Mouse (Mus musculus) cerebellum, postnatal 14 days (tissue): ENCODE measurements at regions not wholly inside any gene's neighbourhood (a gene's known extent, or its start where the extent isn't known, plus 50 kb on each side); places are given as distances from the start of the nearest gene placed in this dataset.
A peak's percentile ranks its signal among the peaks of the same experiment; 100 is the strongest.

Experiments used
- DNase-seq, 2 experiments: peaks; one replicate each; pipeline ENCODE4 v3.0.0; 2021; ENCODE audit warnings: mixed read lengths in 2 of 2

DNA sequence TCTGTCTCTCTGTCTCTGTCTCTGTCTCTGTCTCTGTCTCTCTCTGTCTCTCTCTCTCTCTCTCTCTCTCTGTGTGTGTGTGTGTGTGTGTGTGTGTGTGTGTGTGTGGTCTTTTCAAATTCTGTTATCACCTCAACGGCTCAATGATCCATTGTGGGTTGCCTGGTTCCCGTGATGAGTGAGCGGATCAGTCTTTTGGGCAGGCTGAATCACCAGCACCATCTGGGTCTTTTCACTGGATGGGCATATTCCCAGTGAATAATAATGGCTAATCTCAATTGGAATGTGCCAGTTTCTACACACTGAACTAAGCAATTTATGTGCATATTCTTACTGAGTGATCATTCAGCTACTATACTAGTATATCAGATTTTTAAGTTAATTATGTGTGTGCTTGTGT, 216.4 kb downstream of the Lmx1a start:
- no peak for DNase-seq

DNA sequence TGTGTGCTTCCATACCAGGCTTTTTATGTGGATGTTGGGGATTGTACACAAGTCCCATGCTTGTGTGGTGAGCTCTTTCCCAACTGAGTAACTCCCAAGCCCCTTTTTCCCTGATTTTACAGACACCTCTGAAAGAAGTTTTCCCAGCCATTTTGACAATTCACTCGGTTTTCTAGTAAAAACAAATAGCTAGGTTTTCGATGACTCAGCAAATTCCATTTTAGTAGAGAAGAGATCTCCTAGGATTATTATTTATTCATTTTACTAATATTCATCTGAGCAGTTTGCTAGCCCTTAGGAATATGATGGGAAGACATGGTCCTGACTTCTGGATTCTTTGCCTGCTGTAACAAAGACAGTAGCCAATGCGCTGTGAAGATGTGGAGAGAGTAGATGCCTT, 223.0 kb downstream of the Lmx1a start:
- DNase-seq: no peak

DNA sequence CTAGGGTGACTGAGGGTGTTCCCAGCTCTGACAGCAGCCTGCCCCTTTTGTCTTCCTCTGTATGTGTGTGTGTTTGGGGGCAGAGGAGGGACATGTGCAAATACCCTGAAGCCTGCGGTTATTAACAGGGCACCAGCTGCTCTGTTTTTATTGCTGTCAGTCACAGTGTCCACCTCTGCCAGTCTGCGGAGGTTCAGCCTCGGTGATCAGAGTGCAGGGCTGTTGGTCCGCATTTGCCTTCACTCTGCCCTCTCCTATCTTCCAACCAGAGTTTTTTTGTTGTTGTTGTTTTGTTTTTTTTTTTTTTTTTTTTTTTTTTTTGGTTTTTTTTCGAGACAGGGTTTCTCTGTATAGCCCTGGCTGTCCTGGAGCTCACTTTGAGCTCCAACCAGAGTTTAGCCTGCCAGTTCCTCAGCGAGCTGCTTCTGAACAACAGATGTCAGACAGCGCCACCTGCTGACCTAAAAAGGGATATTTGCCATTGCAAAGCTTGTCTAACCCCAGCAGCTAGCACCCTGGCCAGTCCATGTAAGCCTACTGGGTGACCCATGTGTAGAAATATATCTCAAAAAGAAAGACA, 226.0 kb downstream of the Lmx1a start:
- DNase-seq: peak; percentile 92 to 97

DNA sequence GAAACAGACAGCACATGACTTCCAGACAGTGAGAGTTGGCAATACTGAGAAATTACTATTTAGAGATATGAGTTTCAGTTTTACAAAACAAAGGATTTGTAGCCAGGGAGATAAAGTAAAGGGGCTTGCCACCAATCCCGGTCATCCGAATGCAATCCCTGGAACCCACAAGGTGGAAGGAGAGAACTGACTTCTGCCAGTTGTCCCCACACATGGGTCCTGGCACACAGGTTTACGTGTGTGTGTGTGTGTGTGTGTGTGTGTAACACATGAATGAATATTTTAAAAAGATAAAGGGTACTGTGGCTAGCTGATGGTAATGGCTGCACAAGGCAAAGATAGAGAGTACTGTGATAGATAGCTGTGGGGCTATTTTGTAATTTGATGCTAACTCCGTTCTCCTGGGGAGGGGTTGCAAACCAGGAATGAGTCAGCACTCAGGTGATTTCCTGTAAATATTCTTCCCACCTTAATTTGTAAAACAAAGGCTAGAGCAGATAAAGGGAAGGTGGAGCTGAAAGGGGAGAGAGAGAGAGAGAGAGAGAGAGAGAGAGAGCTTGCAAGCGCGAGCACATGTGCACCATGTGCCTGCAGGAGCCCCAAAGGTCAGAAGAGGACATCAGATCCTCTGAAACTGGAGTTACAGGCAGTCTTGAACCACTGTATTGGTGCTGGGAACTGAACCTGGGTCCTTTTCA, 226.7 kb downstream of the Lmx1a start:
- no peak for DNase-seq

DNA sequence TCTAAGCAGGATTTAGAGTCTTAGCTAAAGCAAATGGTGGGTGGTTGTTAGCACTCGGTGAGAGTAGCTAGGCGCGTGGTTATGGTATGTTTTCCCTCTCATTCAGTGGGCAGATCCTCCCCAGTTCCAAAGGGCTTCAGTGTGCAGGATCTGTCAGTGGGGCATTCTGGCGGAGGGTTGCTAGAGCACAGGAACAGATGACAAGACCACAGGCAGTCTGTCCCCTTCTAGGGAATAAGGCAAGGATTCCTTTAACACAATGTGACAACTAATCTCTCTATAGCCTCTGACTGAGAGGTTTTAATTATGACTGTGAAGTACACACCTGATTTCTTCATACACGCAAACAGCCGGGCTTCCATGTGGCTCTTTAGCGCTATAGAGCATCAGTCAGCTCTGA, 233.9 kb downstream of the Lmx1a start:
- peak; percentile 14 to 34 for DNase-seq

DNA sequence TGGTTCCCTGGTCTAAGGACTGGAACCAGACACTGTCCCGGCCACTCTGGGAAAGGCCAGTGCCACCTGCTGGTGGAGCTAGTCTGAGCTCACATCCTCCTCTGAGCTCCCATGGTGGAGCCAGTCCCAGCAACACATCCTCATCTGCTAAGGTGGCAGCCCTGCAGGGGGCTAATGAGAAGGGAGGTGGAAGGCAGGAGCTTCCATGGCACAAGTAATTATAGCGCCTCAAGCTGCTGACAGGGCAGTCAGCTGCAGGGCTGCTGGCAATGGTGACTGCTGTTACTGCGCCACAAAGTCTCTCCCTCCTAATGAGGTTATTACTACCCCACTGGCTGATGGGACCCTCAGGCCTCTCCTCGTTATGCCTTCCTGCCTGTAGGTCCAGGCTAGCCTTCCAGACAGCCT, 239.0 kb downstream of the Lmx1a start:
- DNase-seq: peak; percentile 38 to 64

DNA sequence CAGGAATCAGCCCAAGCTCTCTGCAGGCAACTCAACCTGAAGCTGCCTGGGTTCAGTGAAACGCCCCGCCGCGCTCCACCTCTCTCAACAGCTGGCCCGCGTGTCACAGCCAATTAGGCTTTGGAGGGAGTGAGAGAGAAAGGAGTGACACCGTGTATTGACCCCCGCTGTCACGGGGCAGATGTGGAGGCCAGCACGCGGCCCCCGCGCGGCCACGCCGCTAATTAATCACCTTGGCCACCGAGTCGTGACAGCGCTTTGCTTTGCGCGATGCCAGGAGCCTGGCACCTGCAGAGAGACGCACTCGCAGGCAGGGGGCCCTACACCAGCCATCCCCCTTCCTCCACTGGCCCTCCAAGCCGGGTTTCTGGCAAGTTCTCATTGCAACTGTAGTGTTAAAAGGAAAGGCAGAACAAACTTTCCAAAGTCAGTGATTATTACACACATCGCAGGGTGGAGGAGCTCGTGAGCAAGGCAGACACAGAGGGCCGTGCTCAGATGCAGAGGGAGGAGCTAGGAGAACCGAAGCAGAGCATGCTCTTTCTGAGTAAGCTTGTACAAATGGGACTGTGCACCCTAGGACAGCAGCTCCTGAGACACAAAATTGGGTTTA, 240.8 kb downstream of the Lmx1a start:
- DNase-seq: peak; percentile 30 to 32

DNA sequence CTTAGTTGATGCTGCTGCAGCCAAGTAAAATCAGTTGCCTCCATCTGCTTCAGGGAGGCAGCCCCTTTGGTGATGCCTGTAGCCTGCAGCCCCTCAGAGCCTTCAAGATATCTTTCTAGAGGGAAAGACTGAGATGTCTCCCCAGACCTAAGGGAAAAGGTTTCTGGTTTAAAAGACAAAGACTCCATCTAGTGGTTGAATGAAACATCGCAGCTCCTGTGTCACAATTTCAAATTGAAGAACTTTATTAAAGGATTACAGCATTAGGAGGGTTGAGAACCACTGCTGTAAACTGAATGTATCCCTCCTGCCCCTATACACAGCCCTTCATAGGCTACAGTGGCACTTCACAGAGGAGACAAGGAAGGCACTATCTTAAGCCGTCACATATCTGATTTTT, 243.1 kb downstream of the Lmx1a start:
- DNase-seq: peak; percentile 65 to 67

DNA sequence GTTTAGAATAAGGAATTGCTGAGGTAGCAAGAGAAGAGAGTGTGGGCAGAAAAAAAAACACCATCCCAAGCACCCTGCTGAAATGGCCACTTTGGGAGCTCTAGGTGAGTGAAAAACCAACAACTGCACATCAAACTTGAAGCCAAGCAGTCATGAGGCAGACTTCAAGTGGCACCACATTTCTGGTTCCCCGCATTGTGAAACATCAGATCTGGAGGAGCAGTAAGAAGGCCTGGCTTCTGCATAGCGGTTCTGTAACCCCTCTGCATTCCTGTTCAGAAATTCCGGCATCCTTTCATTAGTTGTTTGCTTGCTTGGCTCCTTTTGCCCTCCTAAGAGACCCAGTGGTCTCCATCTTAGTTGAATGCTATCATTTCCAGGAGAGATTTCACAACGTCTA, 247.7 kb downstream of the Lmx1a start:
- DNase-seq: no peak

DNA sequence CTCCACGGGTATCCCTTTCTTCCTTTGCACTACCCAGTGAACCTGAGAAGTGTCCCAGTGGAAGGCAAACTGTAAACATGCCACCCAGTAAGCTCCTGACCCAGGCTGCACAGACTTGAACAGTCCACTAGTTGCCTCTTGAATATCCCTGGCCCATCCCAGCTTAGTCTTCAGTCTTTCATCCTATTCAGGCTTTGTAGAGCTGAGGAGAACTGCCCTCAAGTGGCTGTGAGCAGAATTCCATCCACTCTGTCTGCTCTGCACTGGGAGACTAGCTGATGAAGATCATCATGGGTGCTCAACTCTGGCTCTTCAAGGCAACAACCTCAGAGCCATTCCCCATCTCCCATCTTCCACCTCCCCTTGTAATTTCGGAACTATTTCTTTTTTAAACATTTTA, 249.1 kb downstream of the Lmx1a start:
- DNase-seq: no peak

DNA sequence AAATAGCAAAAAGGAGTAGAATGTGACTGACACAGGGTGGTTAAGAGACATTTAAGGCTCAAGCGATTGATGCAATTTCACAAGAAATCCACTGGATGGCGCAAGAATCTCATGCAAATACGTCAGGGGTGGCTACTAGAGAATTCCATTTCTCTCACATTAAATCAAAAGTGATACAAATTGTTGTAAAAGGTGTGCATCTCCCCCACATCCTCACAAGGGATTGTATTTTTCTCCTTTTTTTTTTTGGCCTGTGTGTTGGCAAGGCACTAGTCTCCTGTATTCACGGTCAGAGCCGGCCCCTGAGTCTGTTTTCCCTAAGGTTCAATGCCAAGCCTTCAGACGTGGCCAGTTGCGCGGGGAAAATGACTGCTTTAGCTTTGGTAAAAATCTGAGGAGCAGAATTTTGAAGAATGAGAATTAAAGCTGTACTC, 253.0 kb downstream of the Lmx1a start:
- DNase-seq: peak; percentile 36 to 66

DNA sequence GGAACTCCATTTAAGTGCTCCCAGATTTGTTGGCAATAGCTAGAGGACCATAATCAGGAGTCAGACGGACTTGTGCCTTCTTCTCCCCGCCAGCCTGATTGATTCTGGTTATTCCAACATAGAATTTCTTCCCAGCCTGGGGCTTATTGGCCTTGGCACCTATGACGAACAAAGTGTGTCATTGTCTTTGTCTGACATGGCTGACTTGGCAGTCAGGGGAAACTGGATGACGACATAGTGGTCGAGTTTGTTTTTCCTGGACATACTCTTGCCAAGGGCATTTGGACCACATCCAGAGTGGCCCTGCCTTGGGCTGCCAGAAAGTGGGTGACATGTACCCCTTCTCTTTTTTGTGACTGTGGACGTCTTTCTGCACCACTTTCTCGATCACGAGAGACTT, 254.1 kb downstream of the Lmx1a start:
- DNase-seq: no peak

DNA sequence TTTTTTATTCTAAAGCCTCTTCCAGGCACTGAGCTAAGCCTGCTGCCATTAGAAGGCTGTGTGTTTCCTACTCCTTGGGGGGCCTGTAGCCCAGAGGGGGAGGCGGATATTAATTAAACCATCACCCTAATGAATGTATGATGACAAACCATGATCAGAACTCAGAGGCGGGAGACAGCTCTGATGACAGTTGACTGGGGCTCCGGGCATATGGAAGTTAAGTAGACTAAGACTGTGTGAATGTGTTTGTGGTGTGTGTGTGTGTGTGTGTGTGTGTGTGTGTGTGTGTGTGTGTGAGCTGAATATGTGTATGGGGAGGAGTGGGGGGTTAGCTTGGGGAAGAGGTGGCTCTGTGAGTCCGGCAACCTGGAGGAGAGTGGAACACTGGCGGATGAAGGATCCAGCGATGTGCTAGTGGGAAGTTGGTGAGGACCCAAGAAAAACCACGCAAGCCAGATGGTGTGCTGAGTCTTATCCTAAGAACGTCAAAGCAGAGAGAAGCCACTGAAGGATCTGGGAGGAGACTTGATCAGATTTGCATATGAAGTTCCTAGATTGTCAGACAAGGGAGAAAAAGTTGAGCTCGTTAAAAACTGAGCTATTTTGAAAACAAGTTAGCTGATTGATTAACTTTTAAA, 256.7 kb downstream of the Lmx1a start:
- DNase-seq: peak; percentile 30 to 39

DNA sequence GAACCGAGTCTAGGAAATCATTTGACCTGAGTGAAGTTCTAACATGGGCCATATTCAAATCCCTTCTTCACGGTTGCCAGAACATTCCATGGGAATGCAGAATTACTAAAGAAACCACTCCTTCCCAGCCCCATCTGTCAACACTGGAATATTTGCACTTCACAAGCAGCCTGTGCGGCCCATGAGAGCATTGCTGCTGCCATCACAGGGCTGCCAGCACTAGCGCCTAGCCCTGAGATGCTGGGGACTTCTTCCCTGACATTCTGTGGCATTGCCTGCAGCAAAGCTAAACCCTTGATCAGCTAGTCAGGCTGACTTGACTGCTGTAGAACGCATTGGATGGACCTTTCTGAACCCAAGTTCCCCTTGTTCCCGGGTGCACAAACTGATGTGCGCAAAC, 258.8 kb downstream of the Lmx1a start:
- DNase-seq: no peak

DNA sequence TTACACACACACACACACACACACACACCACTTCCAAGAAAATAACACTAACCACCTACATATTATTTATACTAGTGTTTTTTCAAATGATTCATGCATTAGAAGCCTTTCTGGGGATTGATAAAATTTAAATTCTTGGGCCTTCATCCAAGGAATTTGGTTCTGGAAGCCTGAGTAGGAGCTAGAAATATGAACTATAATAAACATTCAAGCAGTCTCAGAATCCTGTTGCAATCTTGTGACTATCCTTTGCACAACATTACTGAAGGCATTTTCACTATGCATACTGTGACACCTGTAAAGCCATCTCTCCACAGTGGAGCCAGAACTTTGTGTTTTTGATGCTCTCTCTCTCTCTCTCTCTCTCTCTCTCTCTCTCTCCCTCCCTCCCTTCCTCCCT, 262.7 kb downstream of the Lmx1a start:
- DNase-seq: no peak

DNA sequence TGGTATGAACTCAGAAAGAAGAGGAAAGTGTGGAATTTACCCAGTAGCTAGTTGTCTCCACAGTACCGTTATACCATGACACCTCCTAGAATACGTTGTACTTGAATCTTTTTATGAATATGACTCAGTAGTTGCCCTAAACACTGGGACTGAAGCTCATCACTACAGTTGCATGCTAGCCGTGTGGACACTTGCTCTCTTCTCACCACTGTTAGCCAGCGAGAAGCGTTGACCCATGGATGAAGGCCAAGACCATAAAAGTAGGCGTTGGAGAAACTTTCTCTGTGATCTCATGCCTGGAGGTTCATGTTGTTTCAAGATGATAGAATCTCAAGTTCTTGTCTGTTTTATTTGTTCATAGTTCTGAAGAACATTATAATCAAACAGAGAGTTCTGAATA, 269.5 kb downstream of the Lmx1a start:
- no peak for DNase-seq

DNA sequence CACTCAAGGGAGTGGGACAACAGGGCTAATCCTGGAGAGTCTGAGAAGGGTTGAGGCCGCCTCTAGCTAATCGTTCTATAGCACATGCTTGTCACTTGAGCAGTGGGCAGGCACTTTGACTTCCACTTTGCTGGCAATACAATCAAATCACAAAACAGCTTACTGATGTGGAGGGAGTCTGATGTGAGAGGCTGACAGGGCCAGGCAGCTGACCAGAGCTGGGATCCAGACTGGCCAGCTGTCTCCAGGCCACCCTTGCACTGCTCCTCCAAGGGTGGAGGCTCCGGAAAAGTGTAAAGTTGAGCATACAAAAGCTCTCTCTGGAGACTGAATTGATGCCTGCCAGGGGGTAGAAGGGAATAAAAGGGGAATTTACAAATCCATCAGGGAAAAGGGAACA, 280.5 kb downstream of the Lmx1a start:
- DNase-seq: no peak

DNA sequence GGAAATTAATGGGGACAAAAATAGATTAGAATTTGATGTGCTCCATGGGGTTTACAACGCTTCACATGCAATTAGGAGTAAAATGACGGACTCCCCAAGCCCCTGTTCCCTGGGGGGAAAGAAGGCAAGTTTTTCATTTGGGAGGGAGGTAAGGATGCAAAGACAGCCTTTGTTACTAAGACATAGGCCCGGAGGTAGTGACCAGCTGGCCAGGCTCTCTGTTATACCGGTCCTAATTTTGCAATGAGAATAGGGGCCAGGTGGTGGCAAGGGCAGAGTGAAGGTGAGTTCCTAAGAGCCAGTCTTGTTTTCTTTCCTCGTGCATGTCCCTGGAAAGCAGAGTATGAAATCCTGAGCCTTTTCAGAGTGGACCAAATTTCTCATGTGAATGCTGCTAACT, 280.9 kb downstream of the Lmx1a start:
- no peak for DNase-seq

DNA sequence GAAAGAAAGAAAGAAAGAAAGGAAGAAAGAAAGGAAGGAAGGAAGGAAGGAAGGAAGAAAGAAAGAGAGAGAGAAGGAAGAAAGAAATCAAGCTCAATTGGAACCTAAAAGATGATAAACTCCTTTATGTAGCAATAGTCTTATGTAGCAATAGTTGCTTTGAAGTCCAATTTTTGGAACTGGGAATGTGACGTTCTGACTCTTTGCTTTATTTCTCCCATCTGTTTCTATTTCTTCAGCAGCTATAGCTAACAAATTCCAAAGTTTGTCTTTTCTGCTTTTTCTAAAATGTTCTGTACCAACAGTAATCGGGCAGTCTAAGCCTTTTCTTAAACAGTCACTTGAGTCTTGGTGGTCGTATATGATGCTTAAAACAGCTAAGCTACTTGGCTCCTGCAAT, 287.7 kb downstream of the Lmx1a start:
- DNase-seq: no peak

DNA sequence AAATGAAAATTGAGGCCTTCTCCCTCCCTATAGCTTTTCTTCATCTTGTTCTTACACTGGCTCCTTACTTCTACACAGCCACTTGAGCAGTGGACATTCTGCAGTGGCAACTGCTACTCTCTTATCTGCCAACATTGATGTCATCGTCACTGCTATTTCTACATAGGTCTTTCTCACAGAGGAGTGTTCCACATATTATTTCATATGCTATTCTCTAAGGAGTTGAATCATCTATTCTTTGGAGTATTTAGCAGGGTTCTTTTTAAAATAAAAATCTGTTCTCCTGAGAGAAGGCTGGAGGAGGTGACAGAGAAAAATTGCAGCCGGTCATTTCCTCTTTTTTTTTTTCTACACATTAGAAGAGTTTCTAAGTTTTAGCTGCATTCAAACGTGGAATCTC, 290.1 kb downstream of the Lmx1a start:
- DNase-seq: no peak

DNA sequence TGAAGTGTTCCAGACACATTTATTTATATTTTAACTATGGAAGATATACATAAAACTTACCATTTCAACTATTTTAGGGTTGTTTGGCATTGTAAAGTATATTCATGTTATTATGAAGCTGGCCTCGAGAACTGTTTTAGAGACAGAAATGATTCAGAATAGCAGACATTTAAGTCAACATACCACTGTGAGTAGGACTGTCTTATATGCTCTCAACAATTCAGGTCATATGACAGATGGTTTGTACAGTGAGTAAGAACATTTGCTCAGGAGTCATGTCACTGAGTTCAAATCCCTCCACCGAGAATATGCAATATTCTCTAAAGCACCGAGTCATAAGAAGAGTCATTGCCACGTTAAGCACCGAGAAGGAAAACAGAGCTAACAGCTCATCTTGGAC, 290.6 kb downstream of the Lmx1a start:
- no peak for DNase-seq

DNA sequence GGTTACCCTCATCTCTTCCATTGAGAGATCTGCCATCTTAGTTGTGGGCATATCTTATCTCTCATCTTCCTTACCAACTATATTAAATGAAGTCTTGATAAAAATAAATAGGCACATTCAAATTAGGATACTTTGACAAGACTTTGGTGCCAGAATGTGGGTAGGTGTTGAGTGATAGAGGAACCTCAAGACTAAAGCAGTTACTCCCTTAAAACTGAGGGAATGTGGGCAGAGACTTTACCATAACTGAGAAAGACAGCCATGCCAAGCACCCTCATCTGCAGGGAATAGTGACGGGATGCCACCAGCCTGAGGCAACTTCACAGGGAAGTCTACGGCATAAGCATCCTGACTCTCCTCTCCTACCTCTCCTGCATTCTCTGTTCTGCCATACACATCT, 292.3 kb downstream of the Lmx1a start:
- DNase-seq: no peak

DNA sequence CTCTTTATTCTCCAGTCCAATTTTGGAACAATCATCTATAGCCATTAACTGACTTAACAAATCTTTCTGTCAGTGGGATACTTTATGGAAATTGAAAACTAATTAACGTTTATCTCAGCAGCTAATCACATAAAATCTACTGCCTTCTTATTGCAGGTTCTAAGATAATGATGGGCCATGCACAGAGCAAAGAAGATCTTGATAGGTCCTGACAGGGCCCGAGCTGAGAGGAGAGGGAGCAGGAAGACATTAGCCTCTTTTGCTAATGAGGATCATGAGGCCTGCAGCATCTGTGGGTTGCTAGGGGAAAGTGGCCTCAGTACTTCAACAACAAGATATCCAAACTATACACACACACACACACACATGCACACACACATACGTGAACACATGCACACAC, 318.4 kb downstream of the Lmx1a start:
- no peak for DNase-seq

DNA sequence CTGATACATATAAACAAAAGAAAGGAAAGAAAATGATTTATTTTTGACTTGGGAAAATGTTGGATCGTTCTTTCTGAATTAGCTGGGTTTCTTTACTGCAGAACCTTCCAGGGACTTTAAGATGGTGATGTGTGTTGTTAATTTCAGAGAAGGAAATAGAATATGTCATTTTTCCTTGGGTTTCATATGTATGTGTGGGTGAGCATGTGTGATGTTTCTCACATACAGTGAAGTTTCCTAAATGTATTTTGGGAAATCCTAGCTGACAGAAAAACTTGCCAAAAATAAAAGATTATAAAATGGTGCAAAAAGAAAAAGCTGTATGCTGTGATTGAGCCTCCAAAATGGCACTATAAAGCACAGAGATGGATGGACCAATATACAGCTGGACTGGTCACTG, 319.2 kb downstream of the Lmx1a start:
- no peak for DNase-seq
